Mouse (Mus musculus) erythroblast, embryonic 14.5 days (primary cell): Measurements from ENCODE around the gene Hapln4.

Experiments
- GATA1 ChIP-seq: IDR thresholded peaks from 2 replicates; pipeline ENCODE4 v1.6.1; 2012; ENCODE audit warnings: low read length, inconsistent platforms, mixed read lengths
- TAL1 ChIP-seq: IDR thresholded peaks from 3 replicates; pipeline ENCODE4 v1.6.1; 2012; ENCODE audit warnings: low read length, inconsistent platforms, mixed read lengths

DNA sequence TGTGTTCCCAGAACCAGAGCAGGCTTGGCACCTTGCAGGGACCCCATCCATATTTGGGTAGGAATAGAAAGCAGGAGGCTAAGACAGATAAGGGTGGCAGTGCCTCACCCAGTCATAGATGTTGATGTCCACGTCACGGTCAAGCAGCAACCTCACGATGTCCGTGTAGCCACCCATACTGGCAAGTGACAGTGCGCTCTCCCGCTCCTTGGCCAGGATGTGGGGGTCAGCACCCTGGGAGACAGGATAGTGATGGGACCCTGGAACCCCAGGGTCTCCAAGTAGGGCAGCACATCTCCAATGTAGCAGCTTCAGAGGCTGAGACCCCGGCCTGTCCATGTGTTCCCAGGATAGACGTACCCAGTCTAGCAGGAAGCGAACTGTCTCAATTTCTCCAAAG lies 51.7 kb downstream of the Hapln4 start:
- no peak for TF ChIP-seq GATA1
- TF ChIP-seq TAL1 = no peak
